Mouse (Mus musculus): Measurements from ENCODE around the gene Tbkbp1. TPM values are rescaled to one million over a fixed set of nuclear protein-coding genes. Genes with fewer than 3 reads are reported as not detected.

Tbkbp1 gene
- polyA plus RNA-seq, 1 experiment from 2014 or later, result 10.8 TPM

GRCm38 (mm10) chr11:97128956-97129355, 22.3 kb downstream of the Tbkbp1 start:
- no peak overlapping the region for H3K9ac ChIP-seq
- ATAC-seq (ENCODE audit: insufficient read depth) (no peak), DNase-seq (no peak)
- TF ChIP-seq CTCF (IDR thresholded peaks at IDR 0.05; ENCODE audit: low read depth), result no peak
- no peaks in the 10 kb centered on the region for H3K9me3 ChIP-seq (ENCODE audit: low read depth, low read length)
- H3K4me1 ChIP-seq (ENCODE audit: insufficient read depth), result 0 out of 2 replicates have a peak, but pooled peaks cover 3% of the 10 kb centered on the region
- no peak overlapping the region for H3K4me2 ChIP-seq
- 60% methylated on average over 3 of the region's 3 CpGs for WGBS
- no peaks in the 10 kb centered on the region for H3K27me3 ChIP-seq (ENCODE audit: insufficient read depth, low read length)
- H3K4me3 ChIP-seq (ENCODE audit: low read depth, low read length), result no peak overlapping the region
- H3K36me3 ChIP-seq (ENCODE audit: insufficient read depth), result no peaks in the 10 kb centered on the region
- H3K27ac ChIP-seq (ENCODE audit: low read depth), result no peak overlapping the region

- TF ChIP-seq CTCF (IDR thresholded peaks at IDR 0.05; ENCODE audit: low read depth), result no peak
- H3K9me3 ChIP-seq (ENCODE audit: low read depth, low read length), result no peaks in the 10 kb centered on the region
- peak; percentile 8; the same call in 1 of the 2 replicates for ATAC-seq (ENCODE audit: insufficient read depth)
- peak overlapping the region; percentile 46; the same call in 1 of the 2 replicates for H3K9ac ChIP-seq
- 0 out of 2 replicates have a peak, but pooled peaks cover 3% of the 10 kb centered on the region for H3K4me1 ChIP-seq (ENCODE audit: insufficient read depth)
- peak overlapping the region; percentile 46 for H3K4me3 ChIP-seq (ENCODE audit: low read depth, low read length)
- 19% methylated on average over 19 of the region's 19 CpGs for WGBS
- H3K27ac ChIP-seq (ENCODE audit: low read depth), result no peak overlapping the region
- peak overlapping the region; percentile 94 for H3K4me2 ChIP-seq
- H3K36me3 ChIP-seq (ENCODE audit: insufficient read depth), result no peaks in the 10 kb centered on the region
- no peaks in the 10 kb centered on the region for H3K27me3 ChIP-seq (ENCODE audit: insufficient read depth, low read length)
- no peak for DNase-seq
Observed at GRCm38 (mm10) chr11:97127470-97128223, 23.6 kb downstream of the Tbkbp1 start.

GRCm38 (mm10) chr11:97126645-97127468, 24.4 kb downstream of the Tbkbp1 start:
- Histone ChIP-seq H3K9me3 (ENCODE audit: low read depth, low read length) (no peaks in the 10 kb centered on the region), H3K4me3 (ENCODE audit: low read depth, low read length) (peak overlapping the region; percentile 46), H3K4me2 (peak overlapping the region; percentile 94), H3K36me3 (ENCODE audit: insufficient read depth) (no peaks in the 10 kb centered on the region), H3K27me3 (ENCODE audit: insufficient read depth, low read length) (no peaks in the 10 kb centered on the region), H3K4me1 (ENCODE audit: insufficient read depth) (0 out of 2 replicates have a peak, but pooled peaks cover 3% of the 10 kb centered on the region), H3K27ac (ENCODE audit: low read depth) (no peak overlapping the region), H3K9ac (peak overlapping the region; percentile 46)
- DNase-seq (peak; percentile 73), ATAC-seq (ENCODE audit: insufficient read depth) (peak; percentile 80)
- WGBS, result 3% methylated on average over 32 of the region's 32 CpGs
- no peak for TF ChIP-seq CTCF (IDR thresholded peaks at IDR 0.05; ENCODE audit: low read depth)

- Histone ChIP-seq H3K9ac (no peak overlapping the region), H3K36me3 (ENCODE audit: insufficient read depth) (no peaks in the 10 kb centered on the region), H3K27me3 (ENCODE audit: insufficient read depth, low read length) (peaks cover under 1% of the 10 kb centered on the region), H3K9me3 (ENCODE audit: low read depth, low read length) (no peaks in the 10 kb centered on the region), H3K27ac (ENCODE audit: low read depth) (no peak overlapping the region), H3K4me3 (ENCODE audit: low read depth, low read length) (no peak overlapping the region), H3K4me2 (no peak overlapping the region), H3K4me1 (ENCODE audit: insufficient read depth) (0 out of 2 replicates have a peak, but pooled peaks cover 3% of the 10 kb centered on the region)
- no peak for TF ChIP-seq CTCF (IDR thresholded peaks at IDR 0.05; ENCODE audit: low read depth)
- ATAC-seq (ENCODE audit: insufficient read depth) (no peak), DNase-seq (no peak)
- 47% methylated on average over 10 of the region's 10 CpGs for WGBS
Observed at GRCm38 (mm10) chr11:97124266-97125036, 26.8 kb downstream of the Tbkbp1 start.

- no peak overlapping the region for H3K27ac ChIP-seq (ENCODE audit: low read depth)
- TF ChIP-seq CTCF (IDR thresholded peaks at IDR 0.05; ENCODE audit: low read depth), result peak; percentile 66
- peaks cover 10% of the 10 kb centered on the region for H3K27me3 ChIP-seq (ENCODE audit: insufficient read depth, low read length)
- no peak for DNase-seq
- ATAC-seq (ENCODE audit: insufficient read depth), result no peak
- H3K4me3 ChIP-seq (ENCODE audit: low read depth, low read length), result no peak overlapping the region
- H3K4me1 ChIP-seq (ENCODE audit: insufficient read depth), result 0 out of 2 replicates have a peak, but pooled peaks cover 3% of the 10 kb centered on the region
- no peaks in the 10 kb centered on the region for H3K9me3 ChIP-seq (ENCODE audit: low read depth, low read length)
- 11% methylated on average over 11 of the region's 11 CpGs for whole genome bisulfite sequencing
- peak overlapping the region; percentile 13; the same call in 1 of the 2 replicates for H3K4me2 ChIP-seq
- no peaks in the 10 kb centered on the region for H3K36me3 ChIP-seq (ENCODE audit: insufficient read depth)
- H3K9ac ChIP-seq, result no peak overlapping the region
Observed at GRCm38 (mm10) chr11:97123282-97123890, 27.9 kb downstream of the Tbkbp1 start.

GRCm38 (mm10) chr11:97120641-97121040, 30.7 kb downstream of the Tbkbp1 start:
- H3K4me3 ChIP-seq (ENCODE audit: low read depth, low read length), result no peak overlapping the region
- no peaks in the 10 kb centered on the region for H3K4me1 ChIP-seq (ENCODE audit: insufficient read depth)
- no peak for DNase-seq
- no peaks in the 10 kb centered on the region for H3K36me3 ChIP-seq (ENCODE audit: insufficient read depth)
- no peaks in the 10 kb centered on the region for H3K9me3 ChIP-seq (ENCODE audit: low read depth, low read length)
- H3K4me2 ChIP-seq, result no peak overlapping the region
- H3K27me3 ChIP-seq (ENCODE audit: insufficient read depth, low read length), result peaks cover 38% of the 10 kb centered on the region
- no peak for TF ChIP-seq CTCF (IDR thresholded peaks at IDR 0.05; ENCODE audit: low read depth)
- H3K9ac ChIP-seq, result no peak overlapping the region
- H3K27ac ChIP-seq (ENCODE audit: low read depth), result no peak overlapping the region
- no peak for ATAC-seq (ENCODE audit: insufficient read depth)
- WGBS, result 46% methylated on average over 3 of the region's 3 CpGs
